Mouse (Mus musculus) heart, postnatal 0 days (tissue): ENCODE data around the gene Acadm.

Source experiments
- CTCF ChIP-seq: IDR thresholded peaks from 2 replicates; pipeline ENCODE4 v1.5.1; 2016; ENCODE audit warnings: antibody characterized with exemption, control low read depth, low read depth
- EP300 ChIP-seq: IDR thresholded peaks from 2 replicates; pipeline ENCODE4 v1.6.1; 2016; ENCODE audit warnings: antibody characterized with exemption, low read depth

GRCm38 (mm10) chr3:153895454-153895853 is 49.0 kb downstream of the Acadm start:
- TF ChIP-seq CTCF (no peak), EP300 (no peak)
